Mouse (Mus musculus) naive thymus-derived CD4-positive, alpha-beta T cell, adult 2 months (primary cell): ENCODE measurements at regions not wholly inside any gene's neighbourhood (a gene's known extent, or its start where the extent isn't known, plus 50 kb on each side); places are given as distances from the start of the nearest gene placed in this dataset.

Experiments
- DNase-seq: peaks from one replicate; pipeline ENCODE4 v3.0.0-alpha.2; 2011; ENCODE audit warnings: low read depth

GRCm38 (mm10) chr8:8274987-8275386 lies 386.1 kb downstream of the Efnb2 start:
- DNase-seq: no peak

GRCm38 (mm10) chr8:8274211-8274641 lies 386.8 kb downstream of the Efnb2 start:
- no peak for DNase-seq

GRCm38 (mm10) chr8:8258855-8259254 lies 402.2 kb downstream of the Efnb2 start:
- DNase-seq: no peak

DNA sequence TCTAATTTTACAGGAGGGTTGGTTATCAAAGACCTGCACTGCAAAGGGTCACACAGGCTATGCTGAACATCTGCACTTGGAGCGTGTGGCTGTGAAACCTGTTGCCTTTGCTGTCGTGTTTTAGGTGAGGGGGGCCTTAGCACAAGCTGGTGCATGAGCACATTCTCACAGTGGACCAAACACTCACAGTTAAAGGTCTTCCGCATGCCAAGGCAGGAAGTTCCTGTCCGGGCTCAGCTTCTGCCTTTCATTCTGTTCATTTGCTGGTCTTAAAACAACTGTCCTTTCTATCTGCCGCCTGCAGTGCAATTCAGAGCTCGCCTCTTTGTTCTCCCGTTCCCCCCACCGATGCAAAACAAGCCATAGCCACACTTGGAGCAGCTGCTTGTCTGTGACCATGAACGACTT lies 402.8 kb downstream of the Efnb2 start:
- no peak for DNase-seq

GRCm38 (mm10) chr8:8256327-8256726 lies 404.7 kb downstream of the Efnb2 start:
- DNase-seq: no peak

GRCm38 (mm10) chr8:8254446-8254845 lies 406.6 kb downstream of the Efnb2 start:
- DNase-seq: no peak

- no peak for DNase-seq
Measured at GRCm38 (mm10) chr8:8244599-8244998, 416.4 kb downstream of the Efnb2 start.

GRCm38 (mm10) chr8:8241755-8242501 lies 419.1 kb downstream of the Efnb2 start:
- no peak for DNase-seq

DNA sequence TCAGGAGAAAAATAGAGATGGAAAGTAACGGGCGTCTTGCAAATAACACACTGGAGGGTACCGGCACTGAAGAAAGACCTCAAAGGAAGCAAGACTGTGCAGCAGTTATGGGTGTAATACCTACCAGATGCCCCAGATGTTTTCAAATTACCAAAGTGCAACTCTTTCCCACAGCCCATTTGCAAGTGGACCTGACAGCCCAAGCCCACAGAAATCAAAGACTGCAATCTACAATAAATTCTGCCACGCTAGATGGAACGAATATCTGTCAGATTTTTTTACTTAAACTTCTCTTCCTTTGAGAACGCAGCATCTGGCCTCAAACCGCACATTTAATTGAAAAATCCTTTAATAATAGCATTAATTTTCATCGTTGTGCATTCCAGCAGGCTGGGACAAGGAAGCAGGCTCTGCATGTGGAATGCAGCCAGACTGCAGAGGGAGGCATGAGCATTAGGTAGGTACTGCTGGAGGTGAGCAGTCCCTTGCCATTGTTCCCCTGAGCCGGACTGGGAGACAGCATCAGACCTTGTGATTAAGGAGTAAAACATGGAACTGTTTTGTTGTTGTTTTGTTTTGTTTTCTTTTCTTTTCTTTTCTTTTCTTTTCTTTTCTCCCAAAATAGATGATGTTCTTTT lies 419.9 kb downstream of the Efnb2 start:
- DNase-seq: no peak

- DNase-seq: no peak
Measured at GRCm38 (mm10) chr8:8239489-8239888, 421.6 kb downstream of the Efnb2 start.

- DNase-seq: no peak
Measured at GRCm38 (mm10) chr8:8238051-8238450, 423.0 kb downstream of the Efnb2 start.

- DNase-seq: no peak
Measured at GRCm38 (mm10) chr8:8233616-8234015, 427.4 kb downstream of the Efnb2 start.

DNA sequence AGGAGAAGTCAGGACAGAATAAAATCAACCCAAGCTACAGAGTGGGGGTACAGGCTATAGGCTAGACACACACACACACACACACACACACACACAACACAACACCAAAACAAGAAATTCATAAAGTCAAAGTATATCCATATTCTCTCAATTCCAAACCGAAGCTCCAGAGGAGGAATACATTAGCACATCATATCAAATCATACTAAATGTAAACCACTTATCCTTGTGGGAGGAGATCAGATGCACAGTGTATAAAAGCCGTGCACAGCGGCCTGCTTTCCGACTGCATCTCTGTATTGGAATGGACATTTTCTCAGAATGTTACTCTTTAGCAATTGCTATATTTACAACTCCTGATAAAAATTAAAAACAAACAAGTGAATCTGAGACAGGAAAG lies 427.9 kb downstream of the Efnb2 start:
- no peak for DNase-seq

DNA sequence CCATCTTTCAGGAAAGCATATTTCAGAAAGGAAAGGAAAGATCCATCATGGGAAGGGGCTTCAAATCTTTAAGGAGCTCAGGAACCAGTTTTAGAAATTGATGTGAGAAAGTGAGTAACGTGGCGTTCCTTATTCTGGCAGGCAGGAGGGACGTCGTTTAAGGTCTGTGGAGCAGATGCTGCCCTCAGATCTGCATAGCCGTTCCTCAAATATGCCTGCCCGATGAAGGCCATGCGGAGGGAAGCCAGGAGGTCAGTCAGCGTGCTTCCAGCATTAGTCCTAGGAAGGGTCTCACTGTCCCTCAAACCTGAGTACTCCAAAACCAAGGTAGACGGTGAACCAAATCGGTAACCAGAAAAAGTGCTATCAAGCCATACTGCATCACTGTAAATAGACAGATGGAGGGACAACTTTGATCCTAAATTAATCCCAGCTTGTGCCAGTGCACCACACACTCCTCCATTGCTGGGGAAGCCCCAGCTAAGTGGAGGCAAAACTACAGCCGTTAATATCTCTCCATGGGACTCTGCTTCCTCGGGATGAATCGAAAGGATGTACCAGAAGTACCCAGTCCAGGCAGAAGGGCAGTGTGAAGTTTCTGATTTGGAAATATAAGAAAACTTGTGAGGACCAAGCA lies 428.9 kb downstream of the Efnb2 start:
- DNase-seq: no peak

DNA sequence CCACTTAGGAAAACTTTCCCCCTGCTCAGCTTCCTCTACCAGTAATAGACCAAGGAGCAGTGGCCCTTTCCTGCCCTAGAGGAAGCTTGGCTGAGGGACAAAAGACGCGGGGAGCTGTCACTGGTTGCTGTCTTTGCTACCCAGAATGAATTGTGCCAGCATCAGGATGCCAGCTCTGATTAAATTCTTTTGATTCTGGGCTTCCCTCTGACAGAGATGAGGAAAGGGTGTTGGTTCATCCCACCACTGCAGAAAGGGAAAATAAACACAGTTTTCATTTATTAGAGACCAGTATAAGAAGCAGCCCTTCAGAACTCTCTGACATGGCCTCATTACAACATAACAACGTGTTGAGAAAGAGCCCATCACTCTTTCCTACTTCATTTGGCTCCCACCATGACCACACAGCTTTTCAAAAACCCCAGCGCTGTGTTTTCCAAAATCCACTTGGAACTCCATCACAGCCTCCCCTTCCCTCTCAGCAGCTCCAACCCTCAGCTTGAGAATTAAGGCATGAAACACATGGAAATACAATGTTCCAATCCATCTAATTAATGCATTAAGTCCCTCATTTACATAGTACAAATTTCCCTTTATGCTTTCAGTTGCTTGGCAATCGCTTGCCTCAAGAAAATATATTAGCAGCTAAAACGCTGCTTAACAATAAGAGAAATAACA lies 429.6 kb downstream of the Efnb2 start:
- no peak for DNase-seq

GRCm38 (mm10) chr8:8225994-8226393 lies 435.0 kb downstream of the Efnb2 start:
- no peak for DNase-seq

DNA sequence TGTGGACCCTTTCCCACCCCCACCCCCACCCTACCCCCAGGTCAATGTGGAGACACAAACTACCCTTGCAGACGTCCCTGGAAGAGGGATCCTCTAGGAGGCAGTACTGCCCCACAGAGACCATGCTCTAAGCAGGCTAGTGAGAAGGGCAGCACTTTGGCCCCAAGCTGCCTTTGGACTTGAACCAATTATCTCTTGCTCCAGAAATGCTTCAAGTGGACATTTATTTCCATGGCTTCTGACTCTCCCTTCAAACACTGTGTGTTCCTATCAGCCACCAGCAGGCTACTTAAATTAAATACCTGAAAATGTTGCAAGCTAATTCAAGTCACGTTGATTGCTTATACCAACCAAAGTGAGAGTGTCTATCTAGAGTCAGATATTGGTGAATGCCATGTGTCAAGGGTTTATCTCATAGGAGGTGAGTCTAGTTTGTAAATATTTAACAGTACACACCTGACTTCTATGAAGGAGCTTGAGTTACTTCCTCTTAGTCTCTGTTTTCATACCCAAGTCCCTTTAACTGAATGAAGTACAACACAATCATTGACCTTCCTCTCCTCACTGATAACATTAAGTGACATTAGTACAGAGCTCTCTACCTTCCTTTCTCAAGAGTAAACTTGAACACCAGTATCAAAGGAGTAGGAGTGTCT lies 435.7 kb downstream of the Efnb2 start:
- DNase-seq: no peak

GRCm38 (mm10) chr8:8220395-8221031 lies 440.5 kb downstream of the Efnb2 start:
- DNase-seq: no peak

GRCm38 (mm10) chr8:8219701-8220394 lies 441.2 kb downstream of the Efnb2 start:
- no peak for DNase-seq

- DNase-seq: no peak
Measured at GRCm38 (mm10) chr8:8193036-8193435, 468.0 kb downstream of the Efnb2 start.

GRCm38 (mm10) chr8:8186046-8186445 lies 475.0 kb downstream of the Efnb2 start:
- no peak for DNase-seq
